Mouse (Mus musculus) spleen, adult 2 months (tissue): ENCODE results near the gene Angptl2. TPM values are rescaled to one million over a fixed set of nuclear protein-coding genes. Genes with fewer than 3 reads are reported as not detected.
"Not testable (repeated sequence)": the region's sequence is repeated elsewhere in the genome, so short reads cannot be mapped to it uniquely, and the experiment has no call there.

Experiments
- DNase-seq, 2 experiments: peaks; one replicate each; pipeline versions ENCODE4 v3.0.0 to v3.0.0-alpha.2; 2012 to 2021; ENCODE audit warnings: low spot score in 2 of 2, low read depth in 1 of 2
- H3K27ac ChIP-seq: fragments of 200-500 bp; 2 replicates; pipeline ENCODE4 v1.5.1; 2012; ENCODE audit warnings: low read length, inconsistent platforms; ENCODE audit not compliant: insufficient read depth
- H3K27me3 ChIP-seq: fragments of 200-500 bp; 2 replicates; pipeline ENCODE4 v1.6.1; 2012; ENCODE audit warnings: mild to moderate bottlenecking, moderate library complexity, low read length, inconsistent platforms; ENCODE audit not compliant: control insufficient read depth, insufficient read depth
- H3K36me3 ChIP-seq: fragments of 200-500 bp; 2 replicates; pipeline ENCODE4 v1.6.1; 2012; ENCODE audit warnings: mild to moderate bottlenecking, low read length, inconsistent platforms; ENCODE audit not compliant: control insufficient read depth, insufficient read depth
- H3K4me1 ChIP-seq: fragments of 200-500 bp; 2 replicates; pipeline ENCODE4 v1.6.1; 2011; ENCODE audit warnings: inconsistent platforms; ENCODE audit not compliant: control insufficient read depth, insufficient read depth, insufficient read length
- H3K4me3 ChIP-seq: fragments of 200-500 bp; 2 replicates; pipeline ENCODE4 v1.5.1; 2011; ENCODE audit warnings: mild to moderate bottlenecking, inconsistent platforms; ENCODE audit not compliant: insufficient read depth, insufficient read length; ENCODE audit errors: extremely low read depth
- CTCF ChIP-seq: fragments of 200-500 bp; IDR thresholded peaks from 2 replicates; pipeline ENCODE4 v1.5.1; 2011; ENCODE audit warnings: mild to moderate bottlenecking, inconsistent platforms; ENCODE audit not compliant: insufficient read depth, insufficient read length, insufficient replicate concordance; ENCODE audit errors: extremely low read depth
- POLR2A ChIP-seq: fragments of 200-500 bp; IDR thresholded peaks from 2 replicates; pipeline ENCODE4 v1.6.1; 2011; ENCODE audit warnings: low read depth, low read length, inconsistent platforms
- WGBS: fragments of 180-500 bp; shearing (Covaris S2); methylation state at CpG from one replicate; pipeline ENCODE4 v1.1.7; 2018; 5-methylcytosine and 5-hydroxymethylcytosine counted together
- polyA plus RNA-seq: library from polyadenylated mRNA; depleted of rRNA; stranded (reverse); fragments of >200 nt; gene quantifications from 2 replicates; pipeline ENCODE4 v1.2.3, GENCODE M21; 2012

Angptl2 gene
- polyA plus RNA-seq, 1 experiment: 36.2 TPM

DNA sequence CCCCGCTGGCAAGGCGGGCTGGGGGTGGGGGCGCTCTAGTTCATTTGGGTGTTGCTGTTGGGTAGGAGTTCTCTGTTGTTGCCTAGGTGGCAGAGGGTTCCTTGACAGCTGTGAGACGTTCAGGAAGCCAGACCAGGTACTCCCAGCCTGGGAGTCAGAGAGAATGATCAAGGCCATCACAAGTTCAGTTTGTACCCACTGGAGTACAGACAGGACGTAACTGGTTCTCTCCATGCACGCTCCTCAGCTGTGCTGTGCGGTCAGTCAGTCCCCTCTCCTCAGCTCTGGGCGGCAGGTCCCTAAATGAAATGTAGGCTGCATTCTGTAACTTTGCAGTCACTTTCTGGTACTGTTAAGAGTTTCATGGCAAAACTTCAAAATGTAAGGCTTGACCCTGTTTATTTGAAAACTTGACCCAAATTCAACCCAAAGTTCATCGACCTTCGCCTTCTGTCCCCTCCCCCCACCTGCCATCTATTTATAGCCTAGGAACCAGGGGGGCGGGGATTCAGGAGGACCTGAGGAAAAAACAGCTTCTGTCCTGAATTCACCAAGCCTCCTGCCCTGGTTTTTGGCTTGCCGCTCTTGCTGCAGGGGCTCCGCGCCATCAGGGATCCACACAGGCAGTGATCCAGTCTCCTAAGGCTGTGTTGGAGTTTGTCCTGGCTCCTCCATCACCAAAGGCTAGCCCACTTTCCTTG lies 15.4 kb upstream of the Angptl2 start:
- no peak for DNase-seq
- no peaks in the 10 kb centered on the region for H3K27me3 ChIP-seq
- TF ChIP-seq CTCF (no peak), POLR2A (no peak)
- 85% methylated on average over 14 of the region's 14 CpGs for WGBS
- H3K36me3 ChIP-seq: no peaks in the 10 kb centered on the region
- no peak overlapping the region for H3K27ac ChIP-seq
- no peak overlapping the region for H3K4me3 ChIP-seq
- H3K4me1 ChIP-seq: peaks cover 3% of the 10 kb centered on the region; the same call in 1 of the 2 replicates

DNA sequence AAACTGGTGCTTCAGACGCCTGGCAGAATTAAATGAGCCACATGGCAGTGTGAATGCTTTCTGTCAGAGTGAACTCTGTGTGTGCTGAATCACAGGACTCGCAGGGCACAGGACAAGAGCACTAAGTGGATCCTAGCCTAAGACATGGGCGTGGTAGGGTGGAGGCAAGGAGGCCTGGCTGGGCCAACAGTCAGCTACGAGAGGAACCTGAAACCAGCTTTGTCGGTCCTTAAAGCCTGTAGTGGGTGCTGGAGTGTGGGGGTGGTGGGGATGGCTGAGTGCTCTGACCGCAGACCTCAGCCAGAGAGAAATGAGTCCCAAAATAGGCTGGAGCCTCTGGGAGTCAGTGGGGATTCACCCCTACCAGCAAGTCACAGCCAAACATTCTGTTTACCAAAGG lies 12.6 kb upstream of the Angptl2 start:
- no peak overlapping the region for H3K27ac ChIP-seq
- DNase-seq: no peak
- WGBS: 40% methylated on average over 6 of the region's 6 CpGs
- no peaks in the 10 kb centered on the region for H3K27me3 ChIP-seq
- H3K36me3 ChIP-seq: no peaks in the 10 kb centered on the region
- no peak overlapping the region for H3K4me3 ChIP-seq
- TF ChIP-seq POLR2A: no peak
- TF ChIP-seq CTCF: no peak
- peaks cover 3% of the 10 kb centered on the region; the same call in 1 of the 2 replicates for H3K4me1 ChIP-seq

DNA sequence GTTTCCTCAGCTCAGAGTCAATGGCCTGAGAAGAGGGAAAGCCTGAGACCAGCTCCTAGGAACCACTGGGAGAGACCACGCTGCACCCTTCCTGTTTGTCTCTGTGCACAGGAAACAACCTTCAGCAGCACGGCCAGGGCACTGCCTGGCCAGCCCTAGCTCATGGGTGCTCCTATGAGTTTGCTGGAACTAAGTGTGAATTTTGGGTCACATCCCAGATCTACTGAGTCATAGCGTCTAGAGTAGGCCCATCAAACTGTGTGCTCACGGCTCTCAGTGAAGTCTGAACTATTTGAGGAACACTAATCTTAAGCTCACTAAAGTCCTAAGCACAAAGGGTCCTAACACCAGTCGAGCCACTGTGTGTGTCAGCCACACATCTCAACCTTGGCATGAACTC lies 10.9 kb upstream of the Angptl2 start:
- no peak overlapping the region for H3K27ac ChIP-seq
- H3K27me3 ChIP-seq: no peaks in the 10 kb centered on the region
- H3K4me1 ChIP-seq: peaks cover 3% of the 10 kb centered on the region; the same call in 1 of the 2 replicates
- TF ChIP-seq POLR2A (no peak), CTCF (no peak)
- no peaks in the 10 kb centered on the region for H3K36me3 ChIP-seq
- WGBS: 64% methylated on average over 5 of the region's 5 CpGs
- no peak for DNase-seq
- no peak overlapping the region for H3K4me3 ChIP-seq

DNA sequence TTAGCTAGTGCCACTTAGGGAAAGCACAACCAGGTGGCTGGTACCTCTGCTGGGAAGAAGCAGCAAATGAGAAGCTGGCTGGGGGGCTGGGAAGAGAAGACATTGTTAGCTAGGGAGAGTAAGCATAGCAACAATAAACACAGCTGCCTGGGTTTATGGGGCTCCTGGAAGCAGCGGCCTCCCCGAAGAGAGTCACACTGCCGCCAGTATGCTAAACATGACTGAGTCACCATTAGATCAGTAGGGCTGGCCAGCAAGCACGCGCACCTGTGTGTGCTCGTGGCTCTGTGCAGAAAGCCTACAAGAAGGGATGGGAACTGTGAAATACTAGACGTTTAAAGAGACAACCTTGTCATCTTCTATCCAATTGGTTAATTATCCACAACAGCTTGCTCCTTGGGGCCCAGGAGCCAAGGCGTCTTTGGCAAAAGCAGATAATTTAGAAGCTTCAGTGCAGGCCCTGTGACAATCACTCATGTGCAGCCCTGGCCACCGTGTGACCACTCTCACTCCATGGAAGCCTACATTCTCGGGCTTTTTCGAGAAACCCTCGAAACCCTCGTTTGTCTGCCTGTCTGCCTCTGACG lies 9.8 kb upstream of the Angptl2 start:
- H3K27ac ChIP-seq: no peak overlapping the region
- H3K36me3 ChIP-seq: no peaks in the 10 kb centered on the region
- DNase-seq: no peak
- H3K27me3 ChIP-seq: no peaks in the 10 kb centered on the region
- no peak overlapping the region for H3K4me3 ChIP-seq
- peaks cover 3% of the 10 kb centered on the region; the same call in 1 of the 2 replicates for H3K4me1 ChIP-seq
- TF ChIP-seq POLR2A: no peak
- TF ChIP-seq CTCF: no peak
- 88% methylated on average over 14 of the region's 14 CpGs for WGBS

DNA sequence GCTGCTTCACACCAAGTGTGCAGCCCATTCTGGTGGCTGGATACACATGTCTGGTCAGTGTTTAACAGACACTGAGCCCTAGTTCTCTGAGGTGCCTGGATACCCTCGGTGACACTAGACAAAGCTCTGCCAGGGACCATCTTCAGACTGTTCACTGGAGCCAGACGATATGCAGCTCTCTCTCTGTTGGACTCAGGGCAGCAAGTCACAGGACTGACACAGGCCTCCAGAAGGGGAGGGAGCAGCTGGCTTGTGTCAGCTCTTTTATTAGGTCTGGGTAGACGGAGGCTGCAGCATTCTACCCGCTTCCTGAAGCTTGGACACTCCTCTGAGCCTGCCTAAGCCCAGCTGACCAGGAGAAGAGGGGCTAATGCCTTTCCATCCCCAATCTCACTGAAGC lies 8.8 kb upstream of the Angptl2 start:
- DNase-seq: no peak
- peaks cover 3% of the 10 kb centered on the region; the same call in 1 of the 2 replicates for H3K4me1 ChIP-seq
- no peak overlapping the region for H3K27ac ChIP-seq
- 69% methylated on average over 4 of the region's 4 CpGs for WGBS
- H3K4me3 ChIP-seq: no peak overlapping the region
- TF ChIP-seq POLR2A: no peak
- no peak for TF ChIP-seq CTCF
- H3K36me3 ChIP-seq: no peaks in the 10 kb centered on the region
- no peaks in the 10 kb centered on the region for H3K27me3 ChIP-seq

DNA sequence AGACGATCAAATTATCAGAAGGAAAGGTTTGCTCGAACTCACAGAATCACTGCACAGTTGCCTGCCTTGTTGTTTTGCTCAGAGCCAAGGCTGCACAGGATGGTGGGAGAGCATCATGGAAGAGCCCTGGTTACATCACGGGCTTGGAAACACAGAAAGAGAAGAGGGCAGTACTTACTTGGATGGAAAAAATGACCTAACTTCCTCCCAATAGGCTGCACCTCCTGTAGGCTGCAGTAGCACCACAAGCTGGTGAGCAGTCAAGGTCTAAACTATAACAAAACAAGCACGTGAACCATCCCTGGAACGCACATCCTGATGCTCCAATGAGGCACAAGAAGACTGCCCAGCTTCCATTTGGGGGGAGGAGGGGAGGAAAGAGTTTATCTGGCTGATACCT lies 7.7 kb upstream of the Angptl2 start:
- no peaks in the 10 kb centered on the region for H3K27me3 ChIP-seq
- H3K4me1 ChIP-seq: peaks cover 2% of the 10 kb centered on the region; the same call in 1 of the 2 replicates
- no peak for TF ChIP-seq POLR2A
- no peak for TF ChIP-seq CTCF
- no peak overlapping the region for H3K27ac ChIP-seq
- H3K36me3 ChIP-seq: no peaks in the 10 kb centered on the region
- 85% methylated on average over 5 of the region's 5 CpGs for WGBS
- no peak for DNase-seq
- H3K4me3 ChIP-seq: no peak overlapping the region

DNA sequence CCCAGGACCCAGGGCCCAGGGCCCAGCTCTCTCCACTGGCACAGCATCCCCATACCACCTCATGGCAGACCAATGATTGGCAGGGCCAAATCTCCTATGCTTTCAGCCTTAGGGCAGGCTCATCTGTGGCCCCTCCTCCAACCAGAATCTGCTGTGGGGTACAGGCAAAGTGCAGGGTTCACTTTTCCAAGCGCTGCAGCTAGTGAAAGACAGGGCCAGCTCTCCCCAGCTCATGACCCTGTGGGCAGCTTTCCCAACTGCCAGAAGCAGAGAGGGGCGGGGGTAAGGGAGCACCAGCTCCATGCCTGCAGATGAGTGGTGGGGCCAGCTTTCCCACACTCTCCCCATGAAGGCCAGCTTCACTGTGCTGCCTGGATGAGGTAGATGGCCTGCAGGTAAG lies 5.0 kb upstream of the Angptl2 start:
- Histone ChIP-seq H3K27me3 (no peaks in the 10 kb centered on the region), H3K4me3 (no peak overlapping the region), H3K4me1 (no peaks in the 10 kb centered on the region), H3K27ac (no peak overlapping the region), H3K36me3 (no peaks in the 10 kb centered on the region)
- 88% methylated on average over 2 of the region's 2 CpGs for WGBS
- no peak for DNase-seq
- TF ChIP-seq CTCF (no peak), POLR2A (no peak)

DNA sequence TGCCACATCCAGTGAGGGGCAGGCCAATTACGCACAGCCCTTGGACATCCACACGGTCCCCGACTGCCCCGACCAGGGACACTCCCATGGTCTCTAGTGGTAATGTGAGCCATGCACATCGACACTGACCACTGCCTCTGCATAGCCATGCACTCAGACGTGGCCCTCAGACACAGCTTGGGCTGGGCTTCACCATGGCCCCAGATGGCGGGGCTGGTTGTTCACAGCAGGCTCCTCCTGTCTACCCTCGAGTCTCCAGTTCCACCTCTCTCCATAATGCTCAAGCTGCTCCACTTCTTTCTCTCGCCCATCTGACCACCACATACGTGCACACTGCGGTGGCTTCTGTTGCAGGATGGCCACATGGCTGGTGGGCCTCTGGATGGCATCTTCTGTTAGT lies 4.6 kb upstream of the Angptl2 start:
- not testable (repeated sequence) for H3K4me3 ChIP-seq, H3K27me3 ChIP-seq, H3K4me1 ChIP-seq, H3K36me3 ChIP-seq, H3K27ac ChIP-seq, DNase-seq
- 93% methylated on average over 11 of the region's 11 CpGs for WGBS
